Mouse (Mus musculus) stomach, embryonic 16.5 days (tissue): ENCODE data around the gene Diablo. TPM values are rescaled to one million over a fixed set of nuclear protein-coding genes. Genes with fewer than 3 reads are reported as not detected.
A peak's percentile ranks its signal among the peaks of the same experiment; 100 is the strongest.

Experiments
- ATAC-seq: fragments of 200-750 bp; cut with Nextera tagmentation; 2 replicates; pipeline ENCODE4 v1.8.0; 2017; ENCODE audit warnings: moderate number of reproducible peaks, moderate TSS enrichment; ENCODE audit not compliant: insufficient read depth, low FRiP score
- H3K27ac ChIP-seq: fragments of 300-500 bp; sonication (generic); 2 replicates; pipeline ENCODE4 v1.5.1; 2014; ENCODE audit warnings: low read length
- H3K27me3 ChIP-seq: fragments of 300-500 bp; sonication (generic); 2 replicates; pipeline ENCODE4 v1.6.1; 2014; ENCODE audit warnings: low read length, control low read depth, mixed read lengths; ENCODE audit not compliant: control insufficient read depth, insufficient read depth
- H3K36me3 ChIP-seq: fragments of 300-500 bp; sonication (generic); 2 replicates; pipeline ENCODE4 v1.6.1; 2014; ENCODE audit warnings: low read length; ENCODE audit not compliant: control insufficient read depth, insufficient read depth
- H3K4me1 ChIP-seq: fragments of 300-500 bp; sonication (generic); 2 replicates; pipeline ENCODE4 v1.6.1; 2014; ENCODE audit warnings: low read length, control low read depth, mixed read lengths; ENCODE audit not compliant: control insufficient read depth, insufficient read depth
- H3K4me2 ChIP-seq: fragments of 300-500 bp; sonication (generic); 2 replicates; pipeline ENCODE4 v1.6.1; 2014; ENCODE audit warnings: low read depth, low read length, mixed read lengths
- H3K4me3 ChIP-seq: fragments of 300-500 bp; sonication (generic); replicated peaks from 2 replicates; pipeline ENCODE4 v1.5.1; 2014; ENCODE audit warnings: mild to moderate bottlenecking, low read length
- H3K9ac ChIP-seq: fragments of 300-500 bp; sonication (generic); 2 replicates; pipeline ENCODE4 v1.6.1; 2014; ENCODE audit warnings: low read length
- H3K9me3 ChIP-seq: fragments of 300-500 bp; sonication (generic); replicated peaks from 2 replicates; pipeline ENCODE4 v1.6.1; 2016; ENCODE audit warnings: low read length, control low read depth; ENCODE audit not compliant: control insufficient read depth
- WGBS: fragments of 180-500 bp; shearing (Covaris S2); extraction: QIAGEN DNeasy Blood & Tissue Kit; methylation state at CpG from one replicate; pipeline ENCODE4 v1.1.7; 2014; 5-methylcytosine and 5-hydroxymethylcytosine counted together
- polyA plus RNA-seq: library from polyadenylated mRNA; unstranded; fragments of >200 nt; fragmentation: Nextera tagmentation; extraction: Ambion mirVana; gene quantifications from 2 replicates; pipeline ENCODE4 v1.2.1, GENCODE M21; 2015

Diablo gene
- polyA plus RNA-seq, 1 experiment from 2014 or later: 94.8 TPM

- H3K9me3 ChIP-seq: no peaks in the 10 kb centered on the region
- no peaks in the 10 kb centered on the region for H3K36me3 ChIP-seq
- no peak for ATAC-seq
- H3K27me3 ChIP-seq: no peaks in the 10 kb centered on the region
- no peak overlapping the region for H3K9ac ChIP-seq
- no peak overlapping the region for H3K4me3 ChIP-seq
- no peak overlapping the region for H3K4me2 ChIP-seq
- H3K27ac ChIP-seq: no peak overlapping the region
- 73% methylated on average over 7 of the region's 7 CpGs for WGBS
- H3K4me1 ChIP-seq: peaks cover 4% of the 10 kb centered on the region
Measured at GRCm38 (mm10) chr5:123528641-123529040, 4.7 kb upstream of the Diablo start.

DNA sequence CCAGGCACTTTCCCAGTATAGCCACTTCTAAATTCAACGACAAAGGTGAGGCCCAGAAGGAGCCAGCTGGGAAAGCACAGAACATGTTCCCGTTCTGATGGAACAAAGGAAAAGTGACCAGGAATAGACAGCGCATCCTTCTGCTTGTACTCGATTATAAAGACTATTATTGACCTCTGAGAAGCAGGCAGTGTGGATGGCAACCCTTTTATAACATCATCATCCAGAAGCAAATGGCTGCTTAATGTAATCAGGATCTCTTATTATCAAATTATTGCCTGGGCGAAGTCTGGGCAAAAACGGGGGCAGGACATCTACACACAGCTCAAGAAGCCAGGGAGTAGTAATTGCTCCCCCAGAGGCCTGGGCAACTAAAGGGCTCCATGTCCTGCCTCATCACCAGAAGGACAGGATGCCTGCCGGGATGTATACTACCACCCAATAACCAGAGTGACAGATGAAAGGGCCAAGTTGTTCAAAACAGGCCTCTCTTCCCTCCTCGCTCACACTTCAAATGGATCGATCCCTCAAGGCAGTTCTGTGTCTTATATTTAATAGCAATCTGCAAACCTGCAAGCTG, 2.0 kb upstream of the Diablo start:
- no peaks in the 10 kb centered on the region for H3K9me3 ChIP-seq
- no peak for ATAC-seq

GRCm38 (mm10) chr5:123525281-123525680, 1.3 kb upstream of the Diablo start, which contains the start of gene Gm49027:
Gene Gm49027 (minus strand): TSS chr5:123525488.
- Histone ChIP-seq H3K4me1 (peaks cover 11% of the 10 kb centered on the region), H3K9me3 (no peaks in the 10 kb centered on the region), H3K27ac (no peak within 1 kb of the TSS), H3K4me3 (peak within 1 kb of the TSS; percentile 90), H3K36me3 (no peaks in the 10 kb centered on the region), H3K27me3 (no peaks in the 10 kb centered on the region), H3K9ac (0 out of 2 replicates have a peak within 1 kb of the TSS, but pooled peaks have one; percentile 57), H3K4me2 (peak within 1 kb of the TSS; percentile 61)
- WGBS: 79% methylated on average over 7 of the region's 7 CpGs
- ATAC-seq: no peak

More for the DNA sequence above, 2.0 kb upstream of the Diablo start:
- H3K4me2 ChIP-seq: no peak overlapping the region
- H3K27me3 ChIP-seq: no peaks in the 10 kb centered on the region
- H3K9ac ChIP-seq: no peak overlapping the region
- 86% methylated on average over 9 of the region's 9 CpGs for WGBS
- no peak overlapping the region for H3K27ac ChIP-seq
- H3K4me1 ChIP-seq: peaks cover 11% of the 10 kb centered on the region
- no peaks in the 10 kb centered on the region for H3K36me3 ChIP-seq
- no peak overlapping the region for H3K4me3 ChIP-seq

DNA sequence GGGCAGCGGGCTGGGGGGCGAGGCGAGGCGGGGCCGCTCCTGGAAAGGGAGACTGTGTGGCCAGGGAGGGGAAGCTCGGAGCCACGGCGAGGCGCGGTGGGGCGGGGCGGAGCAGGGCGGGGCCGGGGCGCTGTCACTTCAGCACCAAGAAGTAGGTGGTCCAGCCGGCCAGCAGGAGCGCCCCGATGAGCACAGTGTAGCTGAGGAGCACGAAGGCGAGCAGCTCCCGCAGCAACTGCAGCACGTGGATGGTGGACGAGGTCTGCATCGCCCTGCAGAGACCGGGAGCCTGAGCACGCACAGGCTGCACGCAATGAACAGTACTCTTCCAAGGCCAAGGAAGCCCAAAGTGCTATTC, 396 bp upstream of the Diablo start:
- peaks cover 11% of the 10 kb centered on the region for H3K4me1 ChIP-seq
- WGBS: under 1% methylated on average over 27 of the region's 27 CpGs
- no peaks in the 10 kb centered on the region for H3K36me3 ChIP-seq
- peak; percentile 94 for ATAC-seq
- no peaks in the 10 kb centered on the region for H3K27me3 ChIP-seq
- H3K9me3 ChIP-seq: no peaks in the 10 kb centered on the region
- peak overlapping the region; percentile 90 for H3K4me3 ChIP-seq
- H3K4me2 ChIP-seq: peak overlapping the region; percentile 61
- H3K9ac ChIP-seq: peak overlapping the region; percentile 57
- no peak overlapping the region for H3K27ac ChIP-seq

GRCm38 (mm10) chr5:123522166-123522565, 1.8 kb downstream of the Diablo start:
- Histone ChIP-seq H3K27ac (no peak overlapping the region), H3K36me3 (no peaks in the 10 kb centered on the region; the same call in 1 of the 2 replicates), H3K4me3 (no peak overlapping the region), H3K4me2 (no peak overlapping the region), H3K9ac (no peak overlapping the region), H3K9me3 (no peaks in the 10 kb centered on the region), H3K4me1 (peaks cover 11% of the 10 kb centered on the region), H3K27me3 (no peaks in the 10 kb centered on the region)
- 70% methylated on average over 1 of the region's 1 CpGs for WGBS
- no peak for ATAC-seq

GRCm38 (mm10) chr5:123521621-123522020, 2.4 kb downstream of the Diablo start:
- 89% methylated on average over 1 of the region's 1 CpGs for WGBS

GRCm38 (mm10) chr5:123520666-123521065, 3.3 kb downstream of the Diablo start:
- Histone ChIP-seq H3K36me3 (no peaks in the 10 kb centered on the region; the same call in none of the 2 replicates), H3K4me2 (no peak overlapping the region), H3K9ac (no peak overlapping the region), H3K4me1 (peaks cover 11% of the 10 kb centered on the region), H3K27me3 (no peaks in the 10 kb centered on the region), H3K27ac (no peak overlapping the region), H3K9me3 (no peaks in the 10 kb centered on the region), H3K4me3 (no peak overlapping the region)
- 85% methylated on average over 9 of the region's 9 CpGs for WGBS
- ATAC-seq: no peak

More at GRCm38 (mm10) chr5:123521621-123522020, 2.4 kb downstream of the Diablo start:
- H3K4me1 ChIP-seq: peaks cover 11% of the 10 kb centered on the region
- ATAC-seq: no peak
- no peaks in the 10 kb centered on the region; the same call in 1 of the 2 replicates for H3K36me3 ChIP-seq
- H3K9me3 ChIP-seq: no peaks in the 10 kb centered on the region
- H3K27ac ChIP-seq: no peak overlapping the region
- H3K4me3 ChIP-seq: no peak overlapping the region
- no peaks in the 10 kb centered on the region for H3K27me3 ChIP-seq
- H3K4me2 ChIP-seq: no peak overlapping the region
- no peak overlapping the region for H3K9ac ChIP-seq

GRCm38 (mm10) chr5:123514871-123515270, 9.1 kb downstream of the Diablo start:
- Histone ChIP-seq H3K9ac (no peak overlapping the region), H3K27me3 (peaks cover 2% of the 10 kb centered on the region; the same call in 1 of the 2 replicates), H3K4me2 (no peak overlapping the region), H3K4me3 (no peak overlapping the region), H3K9me3 (no peaks in the 10 kb centered on the region), H3K4me1 (0 out of 2 replicates have a peak, but pooled peaks cover 4% of the 10 kb centered on the region), H3K27ac (no peak overlapping the region), H3K36me3 (no peaks in the 10 kb centered on the region; the same call in none of the 2 replicates)
- WGBS: 83% methylated on average over 5 of the region's 5 CpGs
- no peak for ATAC-seq

DNA sequence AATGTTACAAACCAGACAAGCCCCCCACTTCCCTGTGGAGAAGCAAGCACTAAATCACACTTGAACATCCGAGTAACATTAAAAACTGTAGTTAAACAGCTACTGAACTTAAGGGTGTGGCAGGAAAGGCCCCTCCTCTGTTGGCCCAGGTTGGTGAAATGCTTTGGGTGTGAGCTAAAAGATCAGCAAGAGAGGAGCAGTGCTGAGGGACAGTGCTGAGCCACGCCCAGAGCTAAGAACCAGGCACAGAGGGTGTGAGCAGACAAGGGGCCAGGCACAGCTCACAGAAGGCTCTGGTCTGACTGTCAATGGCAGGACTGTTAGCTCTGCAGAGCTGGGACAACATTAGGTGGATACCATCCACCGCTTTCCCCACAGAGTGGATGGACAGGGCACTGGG, 11.9 kb downstream of the Diablo start:
- 60% methylated on average over 3 of the region's 3 CpGs for WGBS
- H3K36me3 ChIP-seq: no peaks in the 10 kb centered on the region; the same call in 1 of the 2 replicates
- ATAC-seq: no peak

More for the DNA sequence above, 11.9 kb downstream of the Diablo start:
- H3K27ac ChIP-seq: no peak overlapping the region
- peaks cover 26% of the 10 kb centered on the region for H3K27me3 ChIP-seq
- no peak overlapping the region for H3K4me3 ChIP-seq
- H3K4me2 ChIP-seq: no peak overlapping the region
- no peak overlapping the region for H3K9ac ChIP-seq
- H3K4me1 ChIP-seq: peaks cover 10% of the 10 kb centered on the region
- no peaks in the 10 kb centered on the region for H3K9me3 ChIP-seq
